Mouse (Mus musculus) heart, embryonic 14.5 days (tissue): ENCODE data around the gene Dse. TPM values are rescaled to one million over a fixed set of nuclear protein-coding genes. Genes with fewer than 3 reads are reported as not detected.

ENCODE experiments used
- ATAC-seq: fragments of 200-750 bp; cut with Nextera tagmentation; 2 replicates; pipeline ENCODE4 v1.8.0; 2017; ENCODE audit warnings: low read depth, moderate TSS enrichment; ENCODE audit not compliant: insufficient number of reproducible peaks, insufficient read depth, low FRiP score
- H3K27ac ChIP-seq, 2 experiments: fragments of 200-500 bp in 1 of 2; fragments of 300-500 bp in 1 of 2; sonication (generic) in 1 of 2; replicated peaks in 1 of 2; 2 replicates each; pipeline ENCODE4 v1.5.1; 2012 to 2014; ENCODE audit warnings: low read depth in 2 of 2, low read length in 2 of 2, control low read depth in 1 of 2, mild to moderate bottlenecking in 1 of 2, mixed read lengths in 1 of 2; ENCODE audit not compliant: control insufficient read depth in 1 of 2, insufficient read depth in 1 of 2
- H3K27me3 ChIP-seq: fragments of 300-500 bp; sonication (generic); 2 replicates; pipeline ENCODE4 v1.6.1; 2014; ENCODE audit warnings: mild to moderate bottlenecking, low read length, control low read depth; ENCODE audit not compliant: control insufficient read depth, insufficient read depth
- H3K36me3 ChIP-seq: fragments of 300-500 bp; sonication (generic); 2 replicates; pipeline ENCODE4 v1.6.1; 2014; ENCODE audit warnings: mild to moderate bottlenecking, control low read depth, low read length, mixed read lengths; ENCODE audit not compliant: control insufficient read depth, insufficient read depth
- H3K4me1 ChIP-seq, 2 experiments: fragments of 200-500 bp in 1 of 2; fragments of 300-500 bp in 1 of 2; sonication (generic) in 1 of 2; 2 replicates each; pipeline ENCODE4 v1.6.1; 2012 to 2014; ENCODE audit warnings: low read length in 2 of 2, control low read depth in 1 of 2, mixed read lengths in 1 of 2; ENCODE audit not compliant: control insufficient read depth in 2 of 2, insufficient read depth in 2 of 2
- H3K4me2 ChIP-seq: fragments of 300-500 bp; sonication (generic); 2 replicates; pipeline ENCODE4 v1.6.1; 2014; ENCODE audit warnings: mild to moderate bottlenecking, low read length
- H3K4me3 ChIP-seq, 2 experiments: fragments of 200-500 bp in 1 of 2; fragments of 300-500 bp in 1 of 2; sonication (generic) in 1 of 2; 2 replicates each; pipeline ENCODE4 v1.5.1; 2012 to 2014; ENCODE audit warnings: low read length in 2 of 2, mild to moderate bottlenecking in 2 of 2, control low read depth in 1 of 2, low read depth in 1 of 2, moderate library complexity in 1 of 2; ENCODE audit not compliant: control insufficient read depth in 1 of 2, insufficient read depth in 1 of 2
- H3K9ac ChIP-seq: fragments of 300-500 bp; sonication (generic); 2 replicates; pipeline ENCODE4 v1.6.1; 2014; ENCODE audit warnings: mild to moderate bottlenecking, low read length
- H3K9me3 ChIP-seq: fragments of 300-500 bp; sonication (generic); 2 replicates; pipeline ENCODE4 v1.6.1; 2016; ENCODE audit warnings: low read length, control low read depth; ENCODE audit not compliant: control insufficient read depth
- WGBS: fragments of 180-500 bp; shearing (Covaris S2); extraction: QIAGEN DNeasy Blood & Tissue Kit; methylation state at CpG from one replicate; pipeline ENCODE4 v1.1.7; 2014; 5-methylcytosine and 5-hydroxymethylcytosine counted together
- polyA plus RNA-seq: library from polyadenylated mRNA; unstranded; fragments of >200 nt; fragmentation: Nextera tagmentation; extraction: Ambion mirVana; gene quantifications from 2 replicates; pipeline ENCODE4 v1.2.1, GENCODE M21; 2014

Dse gene
- polyA plus RNA-seq, 1 experiment from 2014 or later, result 16.8 TPM

DNA sequence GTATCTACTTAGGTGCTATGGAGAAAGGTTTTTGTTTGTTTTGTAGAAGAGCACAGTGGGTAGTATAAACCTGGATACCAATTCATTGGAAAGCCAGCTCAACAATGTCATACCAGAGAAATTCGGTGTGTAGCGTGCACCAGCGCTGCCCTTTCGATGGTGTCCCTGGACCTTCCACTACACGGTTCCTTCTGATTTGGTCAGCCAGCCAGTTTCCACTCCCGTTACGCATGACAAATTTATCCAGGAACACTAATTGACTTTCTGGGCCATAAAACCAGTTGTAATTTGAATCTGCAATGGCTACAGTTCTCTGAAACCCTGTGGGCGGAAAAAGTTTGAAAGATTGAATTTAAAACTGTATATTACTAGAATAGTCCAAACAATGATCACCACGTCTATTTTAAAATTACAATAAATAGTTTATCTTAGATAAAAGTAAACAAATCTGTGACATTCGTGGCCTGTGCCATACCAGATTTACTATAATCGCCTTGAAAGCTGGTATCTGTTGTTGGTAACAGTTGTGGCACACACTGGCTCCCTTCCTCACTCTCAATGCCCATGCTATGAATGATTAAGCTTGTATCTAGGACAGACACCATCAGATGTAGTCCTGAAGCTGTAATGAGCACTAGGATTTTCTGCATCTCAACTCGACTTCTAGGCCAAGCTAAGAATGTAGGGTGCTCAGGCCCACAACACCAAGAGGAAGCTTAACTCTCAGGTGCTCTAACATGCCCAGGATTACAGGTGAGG lies 51.5 kb downstream of the Dse start:
- Histone ChIP-seq H3K4me1 (peaks cover 4 to 8% of the 10 kb centered on the region in 2 experiments; a peak in 3 of 4 replicates), H3K4me3 (no peak overlapping the region), H3K27me3 (no peaks in the 10 kb centered on the region), H3K36me3 (peaks cover 34% of the 10 kb centered on the region), H3K27ac (no peak overlapping the region), H3K9ac (no peak overlapping the region), H3K9me3 (no peaks in the 10 kb centered on the region), H3K4me2 (no peak overlapping the region)
- no peak for ATAC-seq
- 89% methylated on average over 12 of the region's 12 CpGs for WGBS

DNA sequence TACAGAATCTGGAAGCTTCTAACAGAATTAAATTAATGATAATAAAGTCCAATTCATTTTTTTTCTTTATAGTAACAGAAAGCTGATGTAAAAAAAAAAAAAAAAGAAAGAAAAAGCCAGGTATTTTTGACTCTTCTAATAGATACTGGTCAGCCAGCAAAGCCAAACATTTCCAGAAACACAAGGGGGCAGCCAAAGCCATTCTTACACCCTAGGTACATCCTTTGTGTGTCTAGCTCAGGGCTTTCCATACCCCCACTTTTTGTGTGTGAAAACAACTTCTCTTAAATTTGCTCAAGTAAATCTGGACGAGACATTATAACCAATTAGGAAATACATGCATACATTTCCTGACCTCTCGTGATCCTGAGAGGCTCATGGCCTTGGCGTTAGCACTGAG lies 55.7 kb downstream of the Dse start:
- H3K27ac ChIP-seq, result no peak overlapping the region
- H3K9me3 ChIP-seq, result no peaks in the 10 kb centered on the region
- ATAC-seq, result no peak
- no peak overlapping the region for H3K4me3 ChIP-seq
- H3K9ac ChIP-seq, result no peak overlapping the region
- 75% methylated on average over 3 of the region's 3 CpGs for WGBS
- H3K27me3 ChIP-seq, result no peaks in the 10 kb centered on the region
- H3K36me3 ChIP-seq, result peaks cover 18% of the 10 kb centered on the region; the same call in 1 of the 2 replicates
- peaks cover 2% of the 10 kb centered on the region in 2 experiments; a peak in 3 of 4 replicates for H3K4me1 ChIP-seq
- no peak overlapping the region for H3K4me2 ChIP-seq

DNA sequence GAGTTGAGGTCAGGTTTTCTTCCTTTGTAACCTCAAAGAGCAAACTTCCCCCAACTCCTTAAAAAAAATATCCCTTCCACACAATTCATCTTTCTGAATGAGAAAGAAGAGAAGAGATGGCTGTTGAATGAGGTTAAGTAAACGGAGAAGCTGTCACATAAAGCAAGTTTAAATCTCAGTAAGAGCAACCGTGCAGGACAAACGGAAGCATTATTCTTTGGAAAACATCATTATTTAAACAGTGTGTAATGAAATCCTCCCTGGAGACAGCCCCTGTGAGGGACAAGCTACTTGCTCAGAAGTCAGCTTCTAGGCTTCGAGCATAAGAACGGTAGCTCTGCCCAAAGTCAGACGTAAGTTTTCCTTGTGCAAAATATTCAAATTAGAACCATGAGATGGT lies 57.1 kb downstream of the Dse start:
- Histone ChIP-seq H3K4me1 (no peaks in the 10 kb centered on the region), H3K27ac (no peak overlapping the region), H3K9ac (no peak overlapping the region), H3K4me3 (no peak overlapping the region), H3K27me3 (no peaks in the 10 kb centered on the region), H3K4me2 (no peak overlapping the region), H3K36me3 (peaks cover 15% of the 10 kb centered on the region; the same call in 1 of the 2 replicates), H3K9me3 (no peaks in the 10 kb centered on the region)
- no peak for ATAC-seq
- WGBS, result 75% methylated on average over 6 of the region's 6 CpGs

DNA sequence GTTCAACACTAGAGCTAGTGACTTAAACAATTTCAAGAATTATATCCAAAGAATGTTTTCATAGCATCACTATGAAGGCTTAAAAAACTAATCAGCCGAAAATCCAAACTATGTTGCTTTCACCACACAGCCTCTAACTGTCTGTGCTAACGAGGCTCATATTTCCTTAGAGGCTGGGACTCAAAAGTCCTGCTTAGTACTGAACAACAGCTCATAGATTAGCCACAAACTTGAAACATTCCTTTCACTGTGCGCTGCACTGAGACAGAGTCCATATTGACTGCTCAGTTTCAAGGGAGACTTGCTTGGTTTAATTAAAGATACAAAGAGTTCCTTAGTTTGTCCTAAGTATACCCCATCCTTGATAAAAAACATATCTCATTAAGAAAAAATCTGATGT lies 57.7 kb downstream of the Dse start:
- Histone ChIP-seq H3K4me1 (no peaks in the 10 kb centered on the region), H3K27ac (no peak overlapping the region), H3K36me3 (peaks cover 15% of the 10 kb centered on the region; the same call in 1 of the 2 replicates), H3K9ac (no peak overlapping the region), H3K9me3 (no peaks in the 10 kb centered on the region), H3K4me3 (no peak overlapping the region), H3K27me3 (no peaks in the 10 kb centered on the region), H3K4me2 (no peak overlapping the region)
- 64% methylated on average over 3 of the region's 3 CpGs for WGBS
- no peak for ATAC-seq

DNA sequence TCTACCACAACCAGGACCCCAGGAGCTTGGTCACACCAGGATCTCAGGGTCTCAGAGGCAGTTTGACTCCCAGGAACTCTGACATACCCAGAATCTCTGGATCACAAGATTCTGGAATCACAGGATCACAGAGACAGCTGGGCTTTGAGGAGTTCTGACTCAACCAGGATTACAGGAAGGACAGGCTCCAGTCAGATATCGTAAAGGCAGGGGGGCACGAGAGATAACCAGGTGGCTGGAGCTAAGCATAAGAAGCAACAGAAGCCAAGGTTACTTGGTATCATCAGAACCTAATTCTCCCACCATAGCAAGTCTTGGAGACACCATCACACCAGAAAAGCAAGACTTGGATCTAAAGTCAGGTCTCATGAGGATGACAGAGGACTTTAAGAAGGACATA lies 65.8 kb downstream of the Dse start:
- H3K27me3 ChIP-seq, result no peaks in the 10 kb centered on the region
- H3K36me3 ChIP-seq, result no peaks in the 10 kb centered on the region
- no peak overlapping the region for H3K4me3 ChIP-seq
- ATAC-seq, result no peak
- no peaks in the 10 kb centered on the region; the same call in 1 of the 2 replicates for H3K9me3 ChIP-seq
- no peak overlapping the region for H3K27ac ChIP-seq
- WGBS, result 72% methylated on average over 2 of the region's 2 CpGs
- H3K9ac ChIP-seq, result no peak overlapping the region
- H3K4me2 ChIP-seq, result no peak overlapping the region
- peaks cover 5 to 6% of the 10 kb centered on the region in 2 experiments; a peak in 3 of 4 replicates for H3K4me1 ChIP-seq

DNA sequence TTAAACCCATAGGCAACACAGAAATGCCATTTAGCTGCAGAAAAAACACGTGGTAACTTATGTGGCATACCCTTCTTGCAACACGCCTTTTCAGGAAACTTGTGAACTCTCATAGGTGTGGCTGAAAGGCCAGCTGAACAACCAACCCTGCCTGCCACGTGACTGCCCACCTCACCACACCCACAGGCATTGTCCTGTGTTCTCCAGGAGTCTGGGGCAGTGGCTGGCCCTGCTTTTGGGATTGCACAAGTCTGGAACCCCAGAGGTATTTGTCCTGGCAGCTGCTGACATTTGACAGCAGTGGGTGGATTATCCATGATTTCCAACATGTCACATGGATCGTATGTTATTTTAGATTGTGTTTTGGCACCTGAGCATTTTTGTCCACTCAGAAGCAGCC lies 67.7 kb downstream of the Dse start:
- H3K36me3 ChIP-seq, result no peaks in the 10 kb centered on the region
- H3K27ac ChIP-seq, result no peak overlapping the region
- 53% methylated on average over 4 of the region's 4 CpGs for WGBS
- H3K9me3 ChIP-seq, result no peaks in the 10 kb centered on the region; the same call in 1 of the 2 replicates
- peaks cover 7 to 10% of the 10 kb centered on the region in 2 experiments; a peak in 3 of 4 replicates for H3K4me1 ChIP-seq
- no peaks in the 10 kb centered on the region for H3K27me3 ChIP-seq
- H3K4me2 ChIP-seq, result no peak overlapping the region
- H3K9ac ChIP-seq, result no peak overlapping the region
- ATAC-seq, result no peak
- no peak overlapping the region for H3K4me3 ChIP-seq

DNA sequence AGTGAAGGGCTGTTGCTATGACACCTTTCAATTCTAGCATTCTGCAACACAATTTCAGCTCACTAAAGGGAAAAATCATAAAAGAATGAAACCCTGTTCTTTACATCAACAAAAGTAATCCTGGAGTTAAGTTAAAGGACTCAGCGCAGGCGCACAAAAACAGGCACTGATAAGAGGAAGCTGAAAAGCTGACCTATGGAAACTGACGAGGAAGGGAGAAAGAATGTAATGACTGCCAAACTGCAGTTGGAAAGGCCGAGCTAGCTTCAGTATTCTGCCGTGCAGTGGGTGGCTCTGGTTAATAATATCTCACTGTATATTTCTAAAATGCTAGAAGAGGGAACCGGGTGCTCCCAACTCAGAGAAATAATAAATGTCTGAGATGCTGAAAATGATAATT lies 69.5 kb downstream of the Dse start:
- WGBS, result 13% methylated on average over 6 of the region's 6 CpGs

More for the DNA sequence above, 69.5 kb downstream of the Dse start:
- Histone ChIP-seq H3K36me3 (no peaks in the 10 kb centered on the region), H3K4me3 (no peak overlapping the region; a peak in 1 of 4 replicates), H3K4me2 (0 out of 2 replicates have a peak overlapping the region, but pooled peaks have one; percentile 4), H3K4me1 (peaks cover 7 to 10% of the 10 kb centered on the region in 2 experiments; a peak in 3 of 4 replicates), H3K27ac (peak overlapping the region in 1 of 2 experiments; percentile 24; a peak in 2 of 4 replicates), H3K9me3 (no peaks in the 10 kb centered on the region; the same call in 1 of the 2 replicates), H3K9ac (no peak overlapping the region), H3K27me3 (no peaks in the 10 kb centered on the region)
- ATAC-seq, result no peak
